27 mouse cellular contexts compared by ENCODE assay signal in the genomic region with DNA sequence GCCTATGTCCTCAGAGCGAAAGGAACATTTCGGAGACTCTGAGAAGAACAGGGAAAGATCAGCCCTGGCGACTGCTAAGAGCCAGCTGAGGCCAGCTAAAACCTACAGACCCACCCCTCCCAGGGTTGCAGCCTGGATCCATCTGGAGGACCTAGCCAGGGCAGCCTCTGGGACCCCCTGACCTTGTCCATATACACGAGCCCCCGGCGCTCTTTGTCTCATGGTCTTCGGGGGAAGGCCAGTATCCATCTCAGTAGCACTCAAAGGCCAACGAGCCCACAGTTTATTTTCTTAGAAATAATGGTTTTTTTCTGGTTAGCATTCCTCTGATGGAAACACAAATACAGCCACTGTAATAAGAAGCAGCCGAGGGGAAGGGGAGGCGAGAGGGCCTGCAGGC. TPM values are rescaled to one million over a fixed set of nuclear protein-coding genes. Genes with fewer than 3 reads are reported as not detected.
DNase-seq lines count a peak whose midpoint lies in the region; ATAC-seq lines count a peak whose summit lies in the region.
"Had no signal": no experiment of that assay in that cellular context is flagged by ENCODE, and none has a peak within 500 bp of the region (broad histone marks: within the 10 kb centered on the region; RNA-seq: fewer than 3 reads in every experiment).

No protein-coding gene starts in this region.

- H3K4me3 ChIP-seq in forebrain, embryonic 10.5 days = no peak overlapping the region
- H3K4me3 ChIP-seq in forebrain, embryonic 14.5 days (ENCODE audit: low read depth, low read length) = no peak overlapping the region
- H3K4me3 ChIP-seq in embryonic facial prominence, embryonic 10.5 days = no peak overlapping the region
- H3K4me3 ChIP-seq in embryonic facial prominence, embryonic 11.5 days (ENCODE audit: low read depth, low read length) = no peak overlapping the region
- no peak overlapping the region for H3K4me3 ChIP-seq in kidney, embryonic 14.5 days (ENCODE audit: low read length)
- H3K4me3 ChIP-seq: embryonic facial prominence, embryonic 13.5 days; erythroblast, embryonic 14.5 days; forebrain, embryonic 13.5 days; gastrocnemius, adult 2 months; heart, embryonic 12.5 days; heart, embryonic 15.5 days; hindbrain, embryonic 15.5 days had no signal

- peaks cover 61% of the 10 kb centered on the region for H3K36me3 ChIP-seq in forebrain, embryonic 10.5 days (replicated peaks)
- H3K36me3 ChIP-seq in forebrain, embryonic 14.5 days (ENCODE audit: control insufficient read depth, insufficient read depth, low read length) = no peaks in the 10 kb centered on the region
- peaks cover 44% of the 10 kb centered on the region for H3K36me3 ChIP-seq in embryonic facial prominence, embryonic 10.5 days (replicated peaks)
- no peaks in the 10 kb centered on the region for H3K36me3 ChIP-seq in embryonic facial prominence, embryonic 11.5 days (replicated peaks; ENCODE audit: control insufficient read depth, insufficient read depth, low read depth, low read length)
- no peaks in the 10 kb centered on the region for H3K36me3 ChIP-seq in kidney, embryonic 14.5 days (ENCODE audit: control insufficient read depth, insufficient read depth, low read length)
- H3K36me3 ChIP-seq: heart, embryonic 15.5 days; hindbrain, embryonic 15.5 days had no signal

- peak overlapping the region; percentile 83 for H3K27ac ChIP-seq in forebrain, embryonic 10.5 days
- H3K27ac ChIP-seq in forebrain, embryonic 14.5 days (ENCODE audit: low read depth, low read length) = no peak overlapping the region
- H3K27ac ChIP-seq in embryonic facial prominence, embryonic 10.5 days (replicated peaks) = peak overlapping the region; percentile 59
- peak overlapping the region; percentile 28; the same call in 1 of the 2 replicates for H3K27ac ChIP-seq in embryonic facial prominence, embryonic 11.5 days (replicated peaks; ENCODE audit: low read depth, low read length)
- no peak overlapping the region for H3K27ac ChIP-seq in kidney, embryonic 14.5 days (ENCODE audit: low read depth, low read length)
- H3K27ac ChIP-seq: embryonic facial prominence, embryonic 13.5 days; forebrain, embryonic 13.5 days; gastrocnemius, adult 2 months; heart, embryonic 15.5 days; hindbrain, embryonic 15.5 days had no signal

- peaks cover 92% of the 10 kb centered on the region for H3K4me1 ChIP-seq in forebrain, embryonic 10.5 days
- peaks cover 11% of the 10 kb centered on the region for H3K4me1 ChIP-seq in forebrain, embryonic 14.5 days (ENCODE audit: control insufficient read depth, insufficient read depth, low read length)
- H3K4me1 ChIP-seq in embryonic facial prominence, embryonic 10.5 days = peaks cover 77% of the 10 kb centered on the region
- H3K4me1 ChIP-seq in embryonic facial prominence, embryonic 11.5 days (ENCODE audit: control insufficient read depth, insufficient read depth, low read length) = peaks cover 11% of the 10 kb centered on the region; the same call in 1 of the 2 replicates
- H3K4me1 ChIP-seq in kidney, embryonic 14.5 days (ENCODE audit: control insufficient read depth, insufficient read depth, low read length) = peaks cover 9% of the 10 kb centered on the region
- H3K4me1 ChIP-seq: heart, embryonic 12.5 days; heart, embryonic 15.5 days had no signal

- H3K4me2 ChIP-seq in forebrain, embryonic 14.5 days (ENCODE audit: low read length) = no peak overlapping the region
- no peak overlapping the region for H3K4me2 ChIP-seq in embryonic facial prominence, embryonic 11.5 days (ENCODE audit: low read depth, low read length)
- H3K4me2 ChIP-seq in kidney, embryonic 14.5 days (replicated peaks; ENCODE audit: low read depth, low read length) = no peak overlapping the region
- H3K4me2 ChIP-seq: embryonic facial prominence, embryonic 13.5 days; forebrain, embryonic 13.5 days; heart, embryonic 12.5 days; heart, embryonic 15.5 days; hindbrain, embryonic 15.5 days had no signal

- H3K9me3 ChIP-seq in forebrain, embryonic 10.5 days = no peaks in the 10 kb centered on the region
- H3K9me3 ChIP-seq in forebrain, embryonic 14.5 days (replicated peaks; ENCODE audit: control insufficient read depth, low read length) = no peaks in the 10 kb centered on the region
- no peaks in the 10 kb centered on the region for H3K9me3 ChIP-seq in embryonic facial prominence, embryonic 10.5 days
- no peaks in the 10 kb centered on the region for H3K9me3 ChIP-seq in embryonic facial prominence, embryonic 11.5 days (replicated peaks; ENCODE audit: control insufficient read depth, low read length)
- no peaks in the 10 kb centered on the region for H3K9me3 ChIP-seq in kidney, embryonic 14.5 days (ENCODE audit: control insufficient read depth, low read length)
- H3K9me3 ChIP-seq: embryonic facial prominence, embryonic 13.5 days; forebrain, embryonic 13.5 days; heart, embryonic 12.5 days; heart, embryonic 15.5 days; hindbrain, embryonic 15.5 days had no signal

- WGBS in forebrain, embryonic 10.5 days = 72% methylated on average over 10 of the region's 10 CpGs
- 84% methylated on average over 10 of the region's 10 CpGs for WGBS in forebrain, embryonic 14.5 days
- 52% methylated on average over 10 of the region's 10 CpGs for WGBS in embryonic facial prominence, embryonic 10.5 days
- WGBS in embryonic facial prominence, embryonic 11.5 days = 45% methylated on average over 10 of the region's 10 CpGs
- WGBS in kidney, embryonic 14.5 days = 63% methylated on average over 10 of the region's 10 CpGs

- no peak for DNase-seq in forebrain, embryonic 10.5 days (ENCODE audit: extremely low spot score, low spot score)
- DNase-seq in forebrain, embryonic 14.5 days (ENCODE audit: low spot score) = no peak
- DNase-seq in embryonic facial prominence, embryonic 10.5 days (ENCODE audit: low spot score) = peak; percentile 54
- DNase-seq in embryonic facial prominence, embryonic 11.5 days (ENCODE audit: low spot score) = peak; percentile 50
- DNase-seq: adrenal gland, adult 2 months; adrenal gland, postnatal 25 days; cerebellum, adult 11-12 months; cerebellum, adult 8-10 months; cerebellum, postnatal 36 days; forebrain, postnatal 0 days; gastrocnemius, adult 2 months; gastrocnemius, postnatal 14 days; heart, adult 18-20 months; heart, postnatal 10 days; heart, postnatal 36 days had no signal

- no peak overlapping the region for H3K9ac ChIP-seq in forebrain, embryonic 14.5 days (ENCODE audit: low read length)
- H3K9ac ChIP-seq in embryonic facial prominence, embryonic 11.5 days (replicated peaks; ENCODE audit: low read length) = no peak overlapping the region
- H3K9ac ChIP-seq in kidney, embryonic 14.5 days (ENCODE audit: low read depth, low read length) = no peak overlapping the region
- H3K9ac ChIP-seq: embryonic facial prominence, embryonic 13.5 days; forebrain, embryonic 13.5 days; forebrain, postnatal 0 days; heart, embryonic 12.5 days; heart, embryonic 15.5 days; hindbrain, embryonic 15.5 days had no signal

- peaks cover 77% of the 10 kb centered on the region for H3K27me3 ChIP-seq in forebrain, embryonic 10.5 days (ENCODE audit: poor library complexity, severe bottlenecking)
- 0 out of 2 replicates have a peak, but pooled peaks cover 5% of the 10 kb centered on the region for H3K27me3 ChIP-seq in forebrain, embryonic 14.5 days (replicated peaks; ENCODE audit: control insufficient read depth, insufficient read depth, low read length)
- peaks cover 73% of the 10 kb centered on the region for H3K27me3 ChIP-seq in embryonic facial prominence, embryonic 10.5 days (replicated peaks; ENCODE audit: low read depth, poor library complexity, severe bottlenecking)
- no peaks in the 10 kb centered on the region for H3K27me3 ChIP-seq in embryonic facial prominence, embryonic 11.5 days (ENCODE audit: control insufficient read depth, insufficient read depth, low read length)
- H3K27me3 ChIP-seq in kidney, embryonic 14.5 days (ENCODE audit: control insufficient read depth, insufficient read depth, low read length) = no peaks in the 10 kb centered on the region
- H3K27me3 ChIP-seq: heart, embryonic 12.5 days; heart, embryonic 15.5 days; hindbrain, embryonic 15.5 days had no signal

- no peak for ATAC-seq in forebrain, embryonic 14.5 days
- no peak for ATAC-seq in embryonic facial prominence, embryonic 11.5 days (replicated peaks; ENCODE audit: insufficient number of reproducible peaks, low FRiP score, low TSS enrichment, low read depth)
- ATAC-seq in kidney, embryonic 14.5 days (ENCODE audit: low FRiP score, low TSS enrichment) = no peak
- no peak for ATAC-seq in granulocyte monocyte progenitor cell, adult 5-6 weeks (replicated peaks; ENCODE audit: poor library complexity, severe bottlenecking)
- ATAC-seq: CD4-positive, CD25-positive, alpha-beta regulatory T cell, adult 4 months; forebrain, embryonic 13.5 days; forebrain, postnatal 0 days; intestine, postnatal 0 days had no signal

RNA-seq across cellular contexts. Expression of gene Scube1, which starts 12.0 kb away (rescaled TPM):
- 58.7 and 68.0 TPM in 2 replicates for polyA plus RNA-seq in forebrain, embryonic 10.5 days (2016; fragmentation: Nextera tagmentation; extraction: Ambion mirVana)
- polyA plus RNA-seq in forebrain, embryonic 14.5 days (2014; fragmentation: Nextera tagmentation; extraction: Ambion mirVana) = 8.2 and 13.6 TPM in 2 replicates
- polyA plus RNA-seq in embryonic facial prominence, embryonic 10.5 days (2016; fragmentation: Nextera tagmentation; extraction: Ambion mirVana) = 51.4 and 52.4 TPM in 2 replicates
- 30.2 and 32.8 TPM in 2 replicates for polyA plus RNA-seq in embryonic facial prominence, embryonic 11.5 days (2014; fragmentation: Nextera tagmentation; extraction: Ambion mirVana)
- polyA plus RNA-seq in kidney, embryonic 14.5 days (2014; fragmentation: Nextera tagmentation; extraction: Ambion mirVana) = 4.7 and 7.4 TPM in 2 replicates
- total RNA-seq in granulocyte monocyte progenitor cell, adult 5-6 weeks (2014; fragmentation: Nextera tagmentation) = not detected in 2 replicates
- not detected in 2 replicates for total RNA-seq in granulocyte monocyte progenitor cell, adult 5-6 weeks (2017)
- total RNA-seq: MEL had no signal
- polyA plus RNA-seq: C2C12; CD4-positive, CD25-positive, alpha-beta regulatory T cell, adult 4 months; erythroblast, embryonic 14.5 days had no signal

Comparison
In these comparisons a context has a peak if more than half of its experiments do, and no peak if none do; other contexts are left out.
1. H3K27ac ChIP-seq: peak in forebrain, embryonic 10.5 days (single experiment), embryonic facial prominence, embryonic 10.5 days (single experiment) and embryonic facial prominence, embryonic 11.5 days (single experiment); none in forebrain, embryonic 14.5 days (single experiment) and kidney, embryonic 14.5 days (single experiment).
2. DNase-seq: peak in embryonic facial prominence, embryonic 10.5 days (single experiment) and embryonic facial prominence, embryonic 11.5 days (single experiment); none in forebrain, embryonic 10.5 days (single experiment) and forebrain, embryonic 14.5 days (single experiment).